Mouse (Mus musculus): ENCODE results near the gene Scarf2. TPM values are rescaled to one million over a fixed set of nuclear protein-coding genes. Genes with fewer than 3 reads are reported as not detected.

The Scarf2 gene
- total RNA-seq, 1 experiment, result 8.1 TPM

DNA sequence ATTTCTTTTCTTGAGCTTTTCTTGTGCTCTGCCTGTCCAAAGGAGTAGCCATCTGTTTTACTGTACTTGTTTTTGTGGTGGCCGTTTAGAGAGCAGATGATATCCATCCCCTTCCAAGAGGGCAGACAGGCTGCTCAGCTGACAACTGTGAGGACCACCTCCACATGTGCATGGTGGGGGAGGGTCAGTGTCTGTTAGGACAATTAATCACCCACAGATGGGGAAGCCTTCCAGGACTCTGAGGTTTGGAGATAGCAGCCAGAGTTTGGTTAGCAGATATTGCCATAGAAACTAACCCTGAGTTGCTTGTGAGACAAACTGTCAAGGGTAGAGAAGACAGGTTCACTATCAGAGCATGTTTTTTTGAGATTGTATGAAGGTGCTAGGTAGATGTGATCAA is 36.0 kb upstream of the Scarf2 start:
- Histone ChIP-seq H3K36me3 (ENCODE audit: control insufficient read depth, insufficient read depth, low read length, poor library complexity, severe bottlenecking) (peaks cover 4% of the 10 kb centered on the region; the same call in 1 of the 2 replicates), H3K4me3 (ENCODE audit: insufficient read depth in 1 of 2, low read depth in 1 of 2, low read length in 2 of 2, poor library complexity in 1 of 2, severe bottlenecking in 1 of 2) (no peak overlapping the region), H3K9me3 (ENCODE audit: control insufficient read depth, insufficient read depth, low read depth, low read length) (no peaks in the 10 kb centered on the region), H3K4me1 (ENCODE audit: control insufficient read depth in 2 of 2, insufficient read depth in 2 of 2, low read length in 2 of 2, poor library complexity in 1 of 2) (peaks cover 4% of the 10 kb centered on the region in 2 experiments; a peak in 3 of 4 replicates), H3K9ac (ENCODE audit: insufficient read depth, low read depth, low read length, poor library complexity, severe bottlenecking) (no peak overlapping the region), H3K27ac (ENCODE audit: insufficient read depth, low read depth, low read length, poor library complexity, severe bottlenecking) (no peak overlapping the region)
- no peak for DNase-seq (ENCODE audit: low read depth, low spot score)
- in situ Hi-C loops (cut with MboI; ENCODE audit: low sequenced_read_pairs in 2 of 2, unreplicated experiment in 2 of 2), result no loop called here
- TF ChIP-seq ZNF384 (IDR thresholded peaks at IDR 0.05; ENCODE audit: low read depth, low read length) (no peak), CHD2 (IDR thresholded peaks at IDR 0.05; ENCODE audit: low read depth, low read length) (no peak), ZC3H11A (IDR thresholded peaks at IDR 0.05; ENCODE audit: borderline replicate concordance, low read depth, low read length) (no peak), MAFK (IDR thresholded peaks at IDR 0.05; ENCODE audit: insufficient read depth, low read depth, low read length) (no peak), HCFC1 (IDR thresholded peaks at IDR 0.05; ENCODE audit: borderline replicate concordance, insufficient read depth, low read length) (no peak)

DNA sequence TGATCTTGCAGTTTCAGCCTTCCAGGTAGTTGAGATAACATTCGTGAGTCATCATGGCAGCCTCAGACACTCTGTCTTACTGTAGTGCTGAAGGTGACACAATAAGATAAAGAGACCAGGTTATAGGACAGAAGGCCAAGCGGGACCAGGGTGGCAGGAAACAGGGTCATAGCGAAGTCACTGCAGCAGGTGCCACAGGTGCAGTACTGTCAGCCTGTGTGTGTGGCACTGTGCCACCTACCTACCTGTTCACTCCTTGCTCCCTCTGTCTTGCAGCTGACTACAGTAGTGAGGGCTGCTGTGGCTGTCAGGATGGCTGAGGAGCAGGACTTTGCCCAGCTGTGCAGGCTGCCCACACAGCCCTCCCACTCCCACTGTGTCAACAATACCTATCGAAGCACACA is 33.0 kb upstream of the Scarf2 start:
- H3K4me1 ChIP-seq (ENCODE audit: control insufficient read depth in 2 of 2, insufficient read depth in 2 of 2, low read length in 2 of 2, poor library complexity in 1 of 2), result peaks cover under 1 to 4% of the 10 kb centered on the region in 2 experiments; a peak in 2 of 4 replicates
- in situ Hi-C loops (cut with MboI; ENCODE audit: low sequenced_read_pairs in 2 of 2, unreplicated experiment in 2 of 2), result no loop called here
- peaks cover 4% of the 10 kb centered on the region for H3K36me3 ChIP-seq (ENCODE audit: control insufficient read depth, insufficient read depth, low read length, poor library complexity, severe bottlenecking)
- no peak for TF ChIP-seq ZC3H11A (IDR thresholded peaks at IDR 0.05; ENCODE audit: borderline replicate concordance, low read depth, low read length)
- no peak for TF ChIP-seq CHD2 (IDR thresholded peaks at IDR 0.05; ENCODE audit: low read depth, low read length)
- TF ChIP-seq MAFK (IDR thresholded peaks at IDR 0.05; ENCODE audit: insufficient read depth, low read depth, low read length), result no peak
- no peak for TF ChIP-seq ZNF384 (IDR thresholded peaks at IDR 0.05; ENCODE audit: low read depth, low read length)
- TF ChIP-seq HCFC1 (IDR thresholded peaks at IDR 0.05; ENCODE audit: borderline replicate concordance, insufficient read depth, low read length), result no peak
- no peak overlapping the region for H3K4me3 ChIP-seq (ENCODE audit: insufficient read depth in 1 of 2, low read depth in 1 of 2, low read length in 2 of 2, poor library complexity in 1 of 2, severe bottlenecking in 1 of 2)
- no peak for DNase-seq (ENCODE audit: low read depth, low spot score)
- H3K9me3 ChIP-seq (ENCODE audit: control insufficient read depth, insufficient read depth, low read depth, low read length), result no peaks in the 10 kb centered on the region
- no peak overlapping the region for H3K27ac ChIP-seq (ENCODE audit: insufficient read depth, low read depth, low read length, poor library complexity, severe bottlenecking)
- H3K9ac ChIP-seq (ENCODE audit: insufficient read depth, low read depth, low read length, poor library complexity, severe bottlenecking), result no peak overlapping the region

DNA sequence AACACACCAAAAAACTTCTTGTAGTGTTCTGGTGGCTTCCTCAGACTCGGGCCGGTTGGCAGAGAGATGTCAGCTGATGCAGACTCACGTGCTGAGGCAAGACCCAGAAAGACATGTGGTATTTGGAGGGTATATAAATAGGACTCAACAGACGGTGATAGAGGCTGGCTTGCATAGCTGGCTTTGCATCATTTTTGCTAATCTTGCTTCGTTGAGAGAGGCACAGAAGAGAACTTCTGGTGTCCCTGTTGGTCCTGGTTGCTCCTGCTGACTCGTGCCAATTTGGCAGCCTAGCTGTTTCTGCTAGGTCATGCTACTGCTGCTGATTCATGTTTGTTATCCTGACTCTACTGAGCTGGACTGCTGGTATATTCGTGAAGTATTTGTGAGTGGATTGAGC is 28.2 kb upstream of the Scarf2 start:
- TF ChIP-seq CHD2 (IDR thresholded peaks at IDR 0.05; ENCODE audit: low read depth, low read length) (no peak), MAFK (IDR thresholded peaks at IDR 0.05; ENCODE audit: insufficient read depth, low read depth, low read length) (no peak), ZC3H11A (IDR thresholded peaks at IDR 0.05; ENCODE audit: borderline replicate concordance, low read depth, low read length) (no peak), ZNF384 (IDR thresholded peaks at IDR 0.05; ENCODE audit: low read depth, low read length) (no peak), HCFC1 (IDR thresholded peaks at IDR 0.05; ENCODE audit: borderline replicate concordance, insufficient read depth, low read length) (no peak)
- Histone ChIP-seq H3K36me3 (ENCODE audit: control insufficient read depth, insufficient read depth, low read length, poor library complexity, severe bottlenecking) (peaks cover 10% of the 10 kb centered on the region), H3K4me1 (ENCODE audit: control insufficient read depth in 2 of 2, insufficient read depth in 2 of 2, low read length in 2 of 2, poor library complexity in 1 of 2) (no peaks in the 10 kb centered on the region), H3K4me3 (ENCODE audit: insufficient read depth in 1 of 2, low read depth in 1 of 2, low read length in 2 of 2, poor library complexity in 1 of 2, severe bottlenecking in 1 of 2) (no peak overlapping the region), H3K9ac (ENCODE audit: insufficient read depth, low read depth, low read length, poor library complexity, severe bottlenecking) (no peak overlapping the region), H3K9me3 (ENCODE audit: control insufficient read depth, insufficient read depth, low read depth, low read length) (no peaks in the 10 kb centered on the region), H3K27ac (ENCODE audit: insufficient read depth, low read depth, low read length, poor library complexity, severe bottlenecking) (no peak overlapping the region)
- no peak for DNase-seq (ENCODE audit: low read depth, low spot score)
- in situ Hi-C loops (cut with MboI; ENCODE audit: low sequenced_read_pairs in 2 of 2, unreplicated experiment in 2 of 2), result no loop called here

DNA sequence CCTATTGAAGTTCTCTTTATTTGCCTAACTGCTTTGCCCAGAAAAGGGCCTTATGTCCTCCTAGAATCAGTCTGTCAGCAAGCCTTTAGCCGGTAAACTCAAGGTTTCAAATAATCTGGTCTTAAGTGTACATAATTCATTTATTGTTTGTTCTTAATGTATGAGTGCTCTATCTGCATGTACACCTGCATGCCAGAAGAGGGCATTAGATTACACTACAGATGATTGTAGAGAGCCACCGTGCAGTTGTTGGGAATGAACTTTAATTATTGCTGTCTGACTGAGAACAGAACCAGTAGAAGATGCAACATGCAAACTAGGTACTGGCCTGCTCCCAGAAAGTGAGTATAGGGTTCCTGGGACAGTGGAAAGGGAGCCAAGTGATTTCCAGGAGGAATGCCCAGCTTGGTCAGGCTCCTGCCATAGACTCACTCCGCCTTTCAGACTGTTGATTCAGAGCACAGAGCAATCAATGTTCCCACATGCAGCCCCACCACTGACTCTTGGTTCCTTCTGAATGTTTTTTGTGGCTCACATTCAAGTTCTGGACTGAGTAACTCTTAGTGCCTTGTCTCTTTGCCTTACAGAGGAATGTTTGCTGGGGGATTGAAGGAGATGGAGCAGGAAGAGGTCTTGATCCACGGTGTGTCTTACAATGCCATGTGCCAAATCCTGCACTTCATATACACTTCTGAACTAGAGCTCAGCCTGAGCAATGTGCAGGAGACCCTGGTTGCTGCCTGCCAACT is 25.8 kb upstream of the Scarf2 start:
- Histone ChIP-seq H3K27ac (ENCODE audit: insufficient read depth, low read depth, low read length, poor library complexity, severe bottlenecking) (no peak overlapping the region), H3K9ac (ENCODE audit: insufficient read depth, low read depth, low read length, poor library complexity, severe bottlenecking) (no peak overlapping the region), H3K9me3 (ENCODE audit: control insufficient read depth, insufficient read depth, low read depth, low read length) (no peaks in the 10 kb centered on the region), H3K4me3 (ENCODE audit: insufficient read depth in 1 of 2, low read depth in 1 of 2, low read length in 2 of 2, poor library complexity in 1 of 2, severe bottlenecking in 1 of 2) (no peak overlapping the region), H3K36me3 (ENCODE audit: control insufficient read depth, insufficient read depth, low read length, poor library complexity, severe bottlenecking) (peaks cover 6% of the 10 kb centered on the region), H3K4me1 (ENCODE audit: control insufficient read depth in 2 of 2, insufficient read depth in 2 of 2, low read length in 2 of 2, poor library complexity in 1 of 2) (no peaks in the 10 kb centered on the region)
- no peak for DNase-seq (ENCODE audit: low read depth, low spot score)
- in situ Hi-C loops (cut with MboI; ENCODE audit: low sequenced_read_pairs in 2 of 2, unreplicated experiment in 2 of 2), result no loop called here
- TF ChIP-seq ZNF384 (IDR thresholded peaks at IDR 0.05; ENCODE audit: low read depth, low read length), result no peak
- TF ChIP-seq MAFK (IDR thresholded peaks at IDR 0.05; ENCODE audit: insufficient read depth, low read depth, low read length), result no peak
- TF ChIP-seq HCFC1 (IDR thresholded peaks at IDR 0.05; ENCODE audit: borderline replicate concordance, insufficient read depth, low read length), result no peak
